Mouse (Mus musculus): ENCODE measurements around the gene Cdc16.

Gene Cdc16

GRCm38 (mm10) chr8:13797676-13798075, 40.2 kb downstream of the Cdc16 start:
- in situ Hi-C loops (cut with MboI), result loop anchor here (25.0 kb wide), 1 partner anchor 685 kb away; the partner anchor contains the start of genes Cul4a and Pcid2

GRCm38 (mm10) chr8:13799566-13799965, 42.1 kb downstream of the Cdc16 start:
- in situ Hi-C loops (cut with MboI), result loop anchor here (25.0 kb wide), 1 partner anchor 687 kb away; the partner anchor contains the start of genes Cul4a and Pcid2

- in situ Hi-C loops (cut with MboI), result no loop called here
Observed at GRCm38 (mm10) chr8:13828598-13829172, 71.2 kb downstream of the Cdc16 start.
